Mouse (Mus musculus): ENCODE measurements around the gene Gm20683.

The Gm20683 gene

GRCm38 (mm10) chr17:25841117-25841880 is at the start of gene Gm20683:
Gene Gm20683 (minus strand): TSS chr17:25841763.
- DNase-seq (ENCODE audit: low spot score) = no peak

- no peak for DNase-seq (ENCODE audit: low spot score)
Measured at GRCm38 (mm10) chr17:25888837-25889236, 47.3 kb upstream of the Gm20683 start.

GRCm38 (mm10) chr17:25887467-25887866 is 45.9 kb upstream of the Gm20683 start:
- DNase-seq (ENCODE audit: low spot score) = no peak

GRCm38 (mm10) chr17:25886806-25887205 is 45.2 kb upstream of the Gm20683 start:
- no peak for DNase-seq (ENCODE audit: low spot score)

GRCm38 (mm10) chr17:25885636-25886035 is 44.1 kb upstream of the Gm20683 start:
- no peak for DNase-seq (ENCODE audit: low spot score)

- no peak for DNase-seq (ENCODE audit: low spot score)
Measured at GRCm38 (mm10) chr17:25883824-25884223, 42.3 kb upstream of the Gm20683 start.

- no peak for DNase-seq (ENCODE audit: low spot score)
Measured at GRCm38 (mm10) chr17:25883268-25883667, 41.7 kb upstream of the Gm20683 start.

- DNase-seq (ENCODE audit: low spot score) = no peak
Measured at GRCm38 (mm10) chr17:25882306-25882705, 40.7 kb upstream of the Gm20683 start.

- DNase-seq (ENCODE audit: low spot score) = peak; percentile 57
Measured at GRCm38 (mm10) chr17:25881691-25882090, 40.1 kb upstream of the Gm20683 start.

- peak; percentile 81 for DNase-seq (ENCODE audit: low spot score)
Measured at GRCm38 (mm10) chr17:25880913-25881641, 39.5 kb upstream of the Gm20683 start.

- peak; percentile 77 for DNase-seq (ENCODE audit: low spot score)
Measured at GRCm38 (mm10) chr17:25880196-25880910, 38.8 kb upstream of the Gm20683 start, which contains the start of gene Wfikkn1. Gene Wfikkn1 (minus strand): TSS chr17:25880858.

- no peak for DNase-seq (ENCODE audit: low spot score)
Measured at GRCm38 (mm10) chr17:25879750-25880149, 38.2 kb upstream of the Gm20683 start.

- no peak for DNase-seq (ENCODE audit: low spot score)
Measured at GRCm38 (mm10) chr17:25879261-25879660, 37.7 kb upstream of the Gm20683 start.

- DNase-seq (ENCODE audit: low spot score) = no peak
Measured at GRCm38 (mm10) chr17:25878611-25879180, 37.1 kb upstream of the Gm20683 start.

- DNase-seq (ENCODE audit: low spot score) = no peak
Measured at GRCm38 (mm10) chr17:25877741-25878610, 36.4 kb upstream of the Gm20683 start.

- no peak for DNase-seq (ENCODE audit: low spot score)
Measured at GRCm38 (mm10) chr17:25877025-25877424, 35.5 kb upstream of the Gm20683 start.

GRCm38 (mm10) chr17:25876347-25876915 is 34.9 kb upstream of the Gm20683 start:
- peak; percentile 76 for DNase-seq (ENCODE audit: low spot score)

GRCm38 (mm10) chr17:25875171-25876136 is 33.9 kb upstream of the Gm20683 start:
- peak; percentile 92 for DNase-seq (ENCODE audit: low spot score)

- DNase-seq (ENCODE audit: low spot score) = peak; percentile 94
Measured at GRCm38 (mm10) chr17:25874721-25875170, 33.2 kb upstream of the Gm20683 start, which contains the start of gene Mettl26. Gene Mettl26 (plus strand): TSS chr17:25875074.
